Mouse (Mus musculus): ENCODE measurements at regions not wholly inside any gene's neighbourhood (a gene's known extent, or its start where the extent isn't known, plus 50 kb on each side); places are given as distances from the start of the nearest gene placed in this dataset.

- Histone ChIP-seq H3K4me3 (peak overlapping the region; percentile 46), H3K36me3 (no peaks in the 10 kb centered on the region), H3K4me1 (replicated peaks) (peaks cover 21% of the 10 kb centered on the region), H3K27me3 (ENCODE audit: insufficient read depth, poor library complexity, severe bottlenecking) (peaks cover 34% of the 10 kb centered on the region), H3K27ac (peak overlapping the region; percentile 82), H3K9me3 (no peaks in the 10 kb centered on the region)
- DNase-seq (ENCODE audit: low spot score) = peak; percentile 81
- 4% methylated on average over 10 of the region's 10 CpGs for WGBS
Observed at GRCm38 (mm10) chr5:106756937-106757371, 59.9 kb upstream of the Zfp644 start.

- DNase-seq (ENCODE audit: low spot score) = no peak
- H3K9me3 ChIP-seq = no peaks in the 10 kb centered on the region
- peaks cover 21% of the 10 kb centered on the region for H3K27me3 ChIP-seq (ENCODE audit: insufficient read depth, poor library complexity, severe bottlenecking)
- no peak overlapping the region for H3K27ac ChIP-seq
- H3K4me3 ChIP-seq = no peak overlapping the region
- peaks cover 28% of the 10 kb centered on the region for H3K4me1 ChIP-seq (replicated peaks)
- 89% methylated on average over 1 of the region's 1 CpGs for WGBS
- H3K36me3 ChIP-seq = no peaks in the 10 kb centered on the region
Observed at GRCm38 (mm10) chr5:106753289-106753688, 56.2 kb upstream of the Zfp644 start.

GRCm38 (mm10) chr5:106750168-106750567 lies 53.1 kb upstream of the Zfp644 start:
- Histone ChIP-seq H3K36me3 (no peaks in the 10 kb centered on the region), H3K4me1 (replicated peaks) (peaks cover 8% of the 10 kb centered on the region), H3K27ac (no peak overlapping the region), H3K9me3 (no peaks in the 10 kb centered on the region), H3K4me3 (no peak overlapping the region), H3K27me3 (ENCODE audit: insufficient read depth, poor library complexity, severe bottlenecking) (no peaks in the 10 kb centered on the region)
- no peak for DNase-seq (ENCODE audit: low spot score)
- WGBS = 92% methylated on average over 2 of the region's 2 CpGs

- H3K27me3 ChIP-seq (ENCODE audit: insufficient read depth, poor library complexity, severe bottlenecking) = no peaks in the 10 kb centered on the region
- H3K4me3 ChIP-seq = no peak overlapping the region
- 67% methylated on average over 12 of the region's 12 CpGs for WGBS
- peaks cover 16% of the 10 kb centered on the region for H3K4me1 ChIP-seq (replicated peaks)
- peak overlapping the region; percentile 72 for H3K27ac ChIP-seq
- H3K36me3 ChIP-seq = no peaks in the 10 kb centered on the region
- H3K9me3 ChIP-seq = no peaks in the 10 kb centered on the region
- no peak for DNase-seq (ENCODE audit: low spot score)
Observed at GRCm38 (mm10) chr5:106748527-106749138, 51.5 kb upstream of the Zfp644 start.

Data from hindbrain, embryonic 10.5 days (tissue).